Mouse (Mus musculus): Measurements from ENCODE around the gene Cd28. TPM values are rescaled to one million over a fixed set of nuclear protein-coding genes. Genes with fewer than 3 reads are reported as not detected.
A peak's percentile ranks its signal among the peaks of the same experiment; 100 is the strongest.
"Not testable (repeated sequence)": the region's sequence is repeated elsewhere in the genome, so short reads cannot be mapped to it uniquely, and the experiment has no call there.

The Cd28 gene
- total RNA-seq, 1 experiment from 2014 or later = 13.5 TPM

- no peak for ATAC-seq (ENCODE audit: extremely low read depth, insufficient number of reproducible peaks, low FRiP score, poor library complexity, severe bottlenecking)
Measured at GRCm38 (mm10) chr1:60779176-60779575, 62.6 kb downstream of the Cd28 start.

- ATAC-seq (ENCODE audit: extremely low read depth, insufficient number of reproducible peaks, low FRiP score, poor library complexity, severe bottlenecking) = 0 out of 2 replicates have a peak, but pooled peaks have one; percentile 19
Measured at GRCm38 (mm10) chr1:60781666-60782065, 65.1 kb downstream of the Cd28 start.

GRCm38 (mm10) chr1:60793717-60794116 lies 77.1 kb downstream of the Cd28 start:
- no peak for ATAC-seq (ENCODE audit: extremely low read depth, insufficient number of reproducible peaks, low FRiP score, poor library complexity, severe bottlenecking)

GRCm38 (mm10) chr1:60795677-60796205 lies 79.1 kb downstream of the Cd28 start:
- ATAC-seq (ENCODE audit: extremely low read depth, insufficient number of reproducible peaks, low FRiP score, poor library complexity, severe bottlenecking) = no peak

GRCm38 (mm10) chr1:60799795-60800345 lies 83.3 kb downstream of the Cd28 start:
- no peak for ATAC-seq (ENCODE audit: extremely low read depth, insufficient number of reproducible peaks, low FRiP score, poor library complexity, severe bottlenecking)

- no peak for ATAC-seq (ENCODE audit: extremely low read depth, insufficient number of reproducible peaks, low FRiP score, poor library complexity, severe bottlenecking)
Measured at GRCm38 (mm10) chr1:60801210-60801671, 84.6 kb downstream of the Cd28 start.

DNA sequence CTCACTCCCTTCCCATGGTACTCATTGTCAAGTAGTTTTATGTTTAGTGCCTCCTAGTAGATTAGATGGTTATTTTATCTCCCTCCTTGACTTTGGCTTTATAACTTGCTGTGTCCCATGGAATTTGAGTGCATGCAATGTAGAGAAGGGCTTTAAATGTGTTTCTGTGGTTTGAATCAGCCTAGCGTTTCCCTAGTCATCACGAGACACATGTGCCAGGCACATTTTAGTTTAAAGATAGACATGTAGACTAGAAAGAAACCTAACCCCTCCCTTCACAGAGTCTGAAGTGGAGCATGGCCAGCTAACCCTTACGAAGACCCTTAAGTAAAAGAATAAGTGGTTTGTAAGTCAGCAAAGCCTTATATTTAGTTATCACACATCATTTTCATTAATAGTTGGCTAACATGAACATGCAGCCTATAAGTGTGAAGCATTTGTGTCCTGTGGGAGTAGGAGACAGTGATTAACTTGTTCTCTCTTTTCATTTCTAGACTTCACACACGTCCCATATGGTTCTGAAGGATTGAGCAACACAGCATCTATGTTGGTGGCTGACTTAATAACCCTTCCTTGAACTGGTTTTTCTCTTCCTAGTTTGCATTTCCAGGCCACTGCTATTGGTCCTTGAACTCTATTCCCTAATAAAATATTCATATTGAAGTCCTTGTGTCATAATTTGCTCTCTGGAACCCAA lies 86.7 kb downstream of the Cd28 start:
- ATAC-seq (ENCODE audit: extremely low read depth, insufficient number of reproducible peaks, low FRiP score, poor library complexity, severe bottlenecking) = no peak

DNA sequence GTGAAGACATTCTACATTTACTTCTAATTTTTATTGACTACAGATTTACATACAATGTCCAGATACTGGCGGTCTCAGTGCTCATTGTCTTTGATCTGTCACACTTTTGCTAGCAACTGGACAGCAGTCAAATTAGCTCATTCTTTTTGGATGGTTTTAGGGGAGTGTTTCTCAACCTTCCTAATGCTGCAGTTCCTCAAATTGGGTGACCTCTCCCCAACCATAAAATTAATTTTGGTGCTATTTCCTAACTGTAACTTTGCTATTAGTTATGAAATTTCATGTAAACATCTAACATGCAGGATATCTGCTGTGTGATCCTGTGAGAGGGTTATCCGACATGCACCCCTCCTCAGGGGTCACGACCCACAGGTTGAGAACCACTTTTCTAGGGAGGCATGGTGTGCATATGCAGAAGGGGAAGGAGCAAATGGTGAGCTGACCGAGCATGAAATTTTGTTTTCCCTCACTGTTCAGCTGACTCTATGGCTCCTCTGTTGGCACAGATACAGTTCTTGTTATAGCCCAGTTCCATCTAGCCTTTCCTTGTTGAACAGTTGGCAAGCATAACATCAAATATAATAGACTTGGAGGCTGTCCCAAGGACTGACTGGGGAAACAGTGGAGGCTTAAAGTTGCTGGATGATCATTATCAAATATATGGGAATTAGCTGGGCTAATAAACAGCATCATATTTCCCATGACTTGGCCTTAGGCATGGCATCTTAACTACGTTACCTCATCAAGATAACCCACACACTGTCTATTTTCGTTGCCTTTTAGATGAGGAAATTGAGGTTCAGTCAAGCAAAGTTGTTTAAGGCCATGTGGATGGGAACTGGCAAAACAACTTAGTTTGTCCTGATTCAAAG lies 87.5 kb downstream of the Cd28 start:
- ATAC-seq (ENCODE audit: extremely low read depth, insufficient number of reproducible peaks, low FRiP score, poor library complexity, severe bottlenecking) = 0 out of 2 replicates have a peak, but pooled peaks have one; percentile 33

- no peak for ATAC-seq (ENCODE audit: extremely low read depth, insufficient number of reproducible peaks, low FRiP score, poor library complexity, severe bottlenecking)
Measured at GRCm38 (mm10) chr1:60805178-60805577, 88.6 kb downstream of the Cd28 start.

DNA sequence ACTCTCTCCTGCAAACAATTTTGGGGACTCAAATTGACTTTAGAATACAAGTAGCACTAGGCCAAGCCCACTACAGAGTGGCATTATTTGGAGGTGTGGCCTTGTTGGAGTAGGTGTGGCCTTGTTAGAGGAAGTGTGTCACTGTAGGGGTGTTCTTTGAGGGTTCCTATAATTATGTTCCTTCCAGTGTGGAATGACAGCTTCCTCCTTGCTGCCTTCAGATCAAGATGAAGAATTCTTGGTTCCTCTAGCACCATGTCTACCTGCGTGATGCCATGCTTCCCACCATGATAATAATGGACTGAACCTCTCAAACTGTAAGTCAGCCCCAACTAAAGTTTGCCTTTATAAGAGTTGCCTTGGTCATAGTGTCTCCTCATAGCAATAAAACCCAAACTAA lies 91.1 kb downstream of the Cd28 start:
- no peak for ATAC-seq (ENCODE audit: extremely low read depth, insufficient number of reproducible peaks, low FRiP score, poor library complexity, severe bottlenecking)

DNA sequence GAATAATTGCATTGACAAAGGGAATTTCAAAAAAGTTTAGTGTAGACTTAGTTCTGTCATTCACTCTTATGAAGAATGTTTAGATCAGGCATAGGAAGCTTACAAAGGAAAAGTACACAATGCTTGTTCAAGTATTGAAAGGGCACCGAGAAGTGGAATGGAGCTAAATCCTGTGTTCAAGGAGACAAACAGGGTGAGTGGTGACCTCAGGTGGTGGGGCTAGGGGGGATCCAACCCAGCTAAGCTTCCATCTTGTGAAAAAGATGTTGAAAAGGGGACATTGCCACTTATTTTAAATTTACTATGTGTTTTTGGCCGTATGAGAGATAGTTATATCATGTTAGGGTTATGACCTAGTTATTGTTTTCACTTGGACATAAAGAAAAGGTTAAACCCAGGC lies 91.9 kb downstream of the Cd28 start:
- ATAC-seq (ENCODE audit: extremely low read depth, insufficient number of reproducible peaks, low FRiP score, poor library complexity, severe bottlenecking) = no peak

GRCm38 (mm10) chr1:60809166-60809565 lies 92.6 kb downstream of the Cd28 start:
- no peak for ATAC-seq (ENCODE audit: extremely low read depth, insufficient number of reproducible peaks, low FRiP score, poor library complexity, severe bottlenecking)

DNA sequence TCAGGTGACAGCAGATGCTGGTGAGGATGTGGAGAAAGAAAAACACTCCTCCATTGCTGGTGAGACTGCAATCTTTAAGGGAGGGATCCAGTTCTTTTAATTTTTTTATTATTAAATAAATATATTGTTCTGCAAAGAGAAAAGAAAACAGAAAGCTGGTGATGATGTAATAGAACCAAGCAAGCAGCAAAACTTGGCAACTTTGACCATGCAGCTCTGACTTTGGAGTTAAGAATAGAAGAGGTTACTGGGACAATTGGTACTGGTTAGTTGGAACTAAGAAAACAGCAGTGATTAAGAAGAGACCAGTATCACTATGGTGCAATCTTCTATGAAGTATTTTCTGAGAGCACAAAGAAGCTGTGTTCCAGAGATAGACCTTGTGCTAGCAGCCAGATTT lies 94.2 kb downstream of the Cd28 start:
- ATAC-seq (ENCODE audit: extremely low read depth, insufficient number of reproducible peaks, low FRiP score, poor library complexity, severe bottlenecking) = no peak

DNA sequence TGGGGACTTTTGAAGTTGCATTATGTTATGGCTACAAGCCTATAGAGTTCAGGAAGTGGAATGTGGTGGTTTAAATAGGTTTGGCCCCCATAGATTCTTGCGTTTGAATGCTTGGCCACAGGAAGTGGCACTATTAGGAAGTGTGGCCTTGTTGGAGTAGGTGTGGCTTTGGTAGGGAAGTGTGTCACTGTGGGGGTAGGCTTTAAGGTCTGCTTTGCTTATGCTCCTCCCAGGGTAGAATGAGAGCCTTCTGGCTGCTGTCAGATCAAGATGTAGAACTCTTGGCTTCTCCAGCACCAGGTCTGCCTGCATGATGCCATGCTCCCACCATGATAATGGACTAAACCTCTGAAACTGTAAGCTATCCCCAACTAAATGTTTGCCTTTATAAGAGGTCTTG lies 95.4 kb downstream of the Cd28 start:
- ATAC-seq (ENCODE audit: extremely low read depth, insufficient number of reproducible peaks, low FRiP score, poor library complexity, severe bottlenecking) = no peak

- ATAC-seq (ENCODE audit: extremely low read depth, insufficient number of reproducible peaks, low FRiP score, poor library complexity, severe bottlenecking) = no peak
Measured at GRCm38 (mm10) chr1:60813411-60813810, 96.8 kb downstream of the Cd28 start.

GRCm38 (mm10) chr1:60815912-60816311 lies 99.3 kb downstream of the Cd28 start:
- no peak for ATAC-seq (ENCODE audit: extremely low read depth, insufficient number of reproducible peaks, low FRiP score, poor library complexity, severe bottlenecking)

DNA sequence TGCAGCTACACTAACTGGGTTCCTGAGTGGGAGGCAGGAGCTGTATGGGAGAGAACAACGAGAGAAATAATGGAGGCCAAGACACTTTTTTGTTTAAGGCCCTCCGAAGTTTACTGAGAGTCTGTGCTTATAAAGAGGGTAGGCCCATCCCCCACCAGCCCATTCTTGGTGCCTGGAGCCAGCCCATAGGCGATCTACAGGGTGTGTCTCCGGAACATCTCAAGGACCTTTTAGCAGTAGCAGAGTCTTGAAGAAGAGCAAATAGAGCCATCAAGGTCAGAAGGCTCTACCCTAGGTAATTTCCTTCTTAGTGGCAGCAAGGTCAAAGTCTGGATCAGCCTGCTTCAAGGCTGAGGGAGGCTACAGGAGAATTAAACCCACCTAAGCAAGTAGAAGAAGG lies 101.9 kb downstream of the Cd28 start:
- not testable (repeated sequence) for ATAC-seq (ENCODE audit: extremely low read depth, insufficient number of reproducible peaks, low FRiP score, poor library complexity, severe bottlenecking)

DNA sequence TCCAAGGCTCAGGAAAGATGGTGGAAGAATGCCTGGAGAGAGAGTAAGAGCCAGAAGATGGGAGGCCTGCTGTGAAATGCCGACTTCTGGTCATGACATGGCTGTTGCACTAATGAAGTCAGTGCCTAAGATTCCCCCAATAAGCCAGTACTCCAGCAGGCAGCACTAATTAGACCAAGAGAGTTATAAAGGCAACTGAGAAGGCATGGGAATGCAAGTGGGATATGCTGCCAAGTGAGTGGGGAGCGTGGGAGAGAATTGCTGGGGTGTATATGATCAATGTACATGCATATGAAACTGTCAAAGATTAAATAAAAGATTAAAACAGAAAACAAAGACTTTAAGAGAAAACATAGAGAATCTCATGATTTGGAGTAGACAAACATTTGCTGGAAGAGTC lies 103.4 kb downstream of the Cd28 start:
- no peak for ATAC-seq (ENCODE audit: extremely low read depth, insufficient number of reproducible peaks, low FRiP score, poor library complexity, severe bottlenecking)

- ATAC-seq (ENCODE audit: extremely low read depth, insufficient number of reproducible peaks, low FRiP score, poor library complexity, severe bottlenecking) = no peak
Measured at GRCm38 (mm10) chr1:60820981-60821380, 104.4 kb downstream of the Cd28 start.

GRCm38 (mm10) chr1:60821590-60821989 lies 105.0 kb downstream of the Cd28 start:
- no peak for ATAC-seq (ENCODE audit: extremely low read depth, insufficient number of reproducible peaks, low FRiP score, poor library complexity, severe bottlenecking)
